Mouse (Mus musculus) olfactory bulb, adult 2 months (tissue): ENCODE results near the gene Fzd9.

Source experiments
- CTCF ChIP-seq: fragments of 200-500 bp; IDR thresholded peaks from 2 replicates; pipeline ENCODE4 v1.5.1; 2012; ENCODE audit warnings: low read depth, mild to moderate bottlenecking, low read length, moderate library complexity; ENCODE audit not compliant: insufficient read depth
- POLR2A ChIP-seq: fragments of 200-500 bp; IDR thresholded peaks from 2 replicates; pipeline ENCODE4 v1.6.1; 2012; ENCODE audit warnings: mild to moderate bottlenecking, low read depth, low read length, moderate library complexity; ENCODE audit not compliant: insufficient read depth

DNA sequence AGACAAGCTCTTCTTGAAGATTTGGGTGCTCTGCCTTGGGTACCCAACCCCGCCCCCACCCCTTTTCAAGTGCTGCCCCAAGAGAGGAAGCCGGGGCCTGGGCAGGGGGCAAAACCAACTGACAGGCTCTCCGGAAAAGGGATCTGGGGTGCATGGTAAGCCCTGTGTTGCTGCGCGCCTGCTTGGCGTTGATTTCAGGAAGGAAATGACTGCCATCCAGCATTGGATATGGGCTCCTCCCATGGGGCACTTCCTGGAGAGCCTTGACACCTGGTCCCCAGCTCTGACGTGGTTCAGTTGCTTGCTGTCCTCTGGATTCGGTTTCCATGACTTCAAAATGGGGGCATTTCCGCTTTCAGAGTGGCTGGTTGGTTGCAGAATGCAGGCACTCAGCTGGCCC, 13.5 kb upstream of the Fzd9 start:
- TF ChIP-seq POLR2A, result no peak
- TF ChIP-seq CTCF, result no peak
